ENCODE assay signal across 10 mouse cellular contexts in genomic region chr14:93009147-93010064, GRCm38 (mm10).
DNase-seq lines count a peak whose midpoint lies in the region; ATAC-seq lines count a peak whose summit lies in the region.
"Had no signal": no experiment of that assay in that cellular context is flagged by ENCODE, and none has a peak within 500 bp of the region (broad histone marks: within the 10 kb centered on the region; RNA-seq: fewer than 3 reads in every experiment).

No protein-coding gene starts in this region.

- peak; percentile 80 for ATAC-seq in midbrain, embryonic 11.5 days (ENCODE audit: low FRiP score)
- ATAC-seq in inflammation-experienced regulatory T-cells, adult 6 months, result no peak

- WGBS in midbrain, embryonic 11.5 days, result 57% methylated on average over 5 of the region's 5 CpGs
- 66% methylated on average over 5 of the region's 5 CpGs for WGBS in midbrain, embryonic 10.5 days

- intact Hi-C loops in left cerebral cortex, postnatal 4 days (cut with DNase I), result no loop called here

- no peaks in the 10 kb centered on the region for H3K4me1 ChIP-seq in midbrain, embryonic 11.5 days (ENCODE audit: control insufficient read depth, insufficient read depth, low read length)
- H3K4me1 ChIP-seq in midbrain, embryonic 10.5 days, result peaks cover 5% of the 10 kb centered on the region; the same call in 1 of the 2 replicates

- H3K36me3 ChIP-seq in midbrain, embryonic 11.5 days (ENCODE audit: control insufficient read depth, insufficient read depth, low read length), result no peaks in the 10 kb centered on the region
- H3K36me3 ChIP-seq in midbrain, embryonic 10.5 days, result no peaks in the 10 kb centered on the region

- no peaks in the 10 kb centered on the region for H3K27me3 ChIP-seq in midbrain, embryonic 11.5 days (ENCODE audit: control insufficient read depth, insufficient read depth, low read length)
- no peaks in the 10 kb centered on the region for H3K27me3 ChIP-seq in midbrain, embryonic 10.5 days (ENCODE audit: low read depth, poor library complexity, severe bottlenecking)

- DNase-seq in midbrain, embryonic 11.5 days (ENCODE audit: low spot score, missing footprints), result peak; percentile 85
- no peak for DNase-seq in midbrain, embryonic 10.5 days (ENCODE audit: low spot score)
- DNase-seq in frontal cortex, adult 2 months (ENCODE audit: extremely low spot score in 1 of 2, low spot score in 1 of 2), result peak; percentile 17 to 68
- peak; percentile 47 for DNase-seq in left cerebral cortex, postnatal 4 days
- peak; percentile 24 for DNase-seq in telencephalon, adult 2 months (ENCODE audit: low read depth, low spot score)
- DNase-seq in gastrocnemius, postnatal 25 days, result no peak
- no peak for DNase-seq in urinary bladder, postnatal 36 days (ENCODE audit: low spot score in 2 of 2)
- DNase-seq: thymus, postnatal 4 days had no signal

- H3K4me2 ChIP-seq in midbrain, embryonic 11.5 days, result no peak overlapping the region

- H3K9ac ChIP-seq in midbrain, embryonic 11.5 days (ENCODE audit: low read length), result no peak overlapping the region

- H3K27ac ChIP-seq in midbrain, embryonic 11.5 days (ENCODE audit: low read depth, low read length), result no peak overlapping the region
- no peak overlapping the region for H3K27ac ChIP-seq in midbrain, embryonic 10.5 days (replicated peaks)
- H3K27ac ChIP-seq: left cerebral cortex, adult 2 months had no signal

- no peaks in the 10 kb centered on the region for H3K9me3 ChIP-seq in midbrain, embryonic 11.5 days (ENCODE audit: control insufficient read depth, low read length)
- H3K9me3 ChIP-seq in midbrain, embryonic 10.5 days (replicated peaks), result no peaks in the 10 kb centered on the region

- H3K4me3 ChIP-seq in midbrain, embryonic 11.5 days (ENCODE audit: low read depth, low read length), result no peak overlapping the region
- H3K4me3 ChIP-seq in midbrain, embryonic 10.5 days, result no peak overlapping the region
- H3K4me3 ChIP-seq: left cerebral cortex, adult 2 months had no signal

Comparison
In these comparisons a context has a peak if more than half of its experiments do, and no peak if none do; other contexts are left out.
1. DNase-seq: peak in midbrain, embryonic 11.5 days (single experiment), frontal cortex, adult 2 months (2 of 2), left cerebral cortex, postnatal 4 days (single experiment) and telencephalon, adult 2 months (single experiment); none in midbrain, embryonic 10.5 days (single experiment), gastrocnemius, postnatal 25 days (single experiment) and urinary bladder, postnatal 36 days (0 of 2).